Mouse (Mus musculus) natural killer cell, adult 2 months (primary cell): ENCODE results near the gene Cfap74.
"Not testable (repeated sequence)": the region's sequence is repeated elsewhere in the genome, so short reads cannot be mapped to it uniquely, and the experiment has no call there.

ENCODE experiments used
- DNase-seq, 2 experiments: peaks; one replicate each; pipeline ENCODE4 v3.0.0; 2022; ENCODE audit warnings: low spot score in 2 of 2

Gene Cfap74

GRCm38 (mm10) chr4:155469590-155470262, 60.7 kb downstream of the Cfap74 start:
- DNase-seq: no peak

DNA sequence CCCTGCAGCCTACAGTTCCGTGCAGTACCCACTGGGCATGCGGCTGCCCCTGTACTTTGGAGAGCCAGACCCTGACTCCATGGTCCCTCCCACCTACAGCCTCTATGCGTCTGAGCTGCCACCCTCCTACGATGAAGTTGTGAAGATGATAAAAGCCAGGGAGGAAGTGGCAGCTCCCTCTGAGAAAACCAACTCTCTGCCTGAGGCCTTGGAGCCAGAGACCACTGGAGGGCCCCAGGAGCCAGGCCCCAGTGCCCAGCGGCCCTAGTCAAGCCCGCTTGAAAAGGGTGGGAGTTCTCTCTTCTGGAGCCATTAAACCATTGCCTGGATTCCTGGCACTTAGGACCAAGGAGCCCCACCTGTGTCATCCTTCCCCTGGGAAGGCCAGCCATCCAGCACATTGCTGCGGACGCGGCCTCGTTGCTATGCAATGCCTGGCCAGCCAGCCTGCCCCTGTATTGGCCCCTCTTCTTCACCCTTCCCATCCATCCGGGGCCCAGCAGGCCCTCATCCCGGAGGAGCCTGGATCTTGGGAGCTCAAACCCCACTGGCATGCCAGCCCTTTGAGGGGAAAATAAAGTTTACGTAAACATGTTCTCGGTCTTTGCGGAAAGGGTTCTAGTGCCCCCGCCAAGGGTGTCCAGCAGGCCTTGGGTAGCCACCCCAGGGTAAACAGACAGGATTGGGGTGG, 61.4 kb downstream of the Cfap74 start:
- no peak for DNase-seq

DNA sequence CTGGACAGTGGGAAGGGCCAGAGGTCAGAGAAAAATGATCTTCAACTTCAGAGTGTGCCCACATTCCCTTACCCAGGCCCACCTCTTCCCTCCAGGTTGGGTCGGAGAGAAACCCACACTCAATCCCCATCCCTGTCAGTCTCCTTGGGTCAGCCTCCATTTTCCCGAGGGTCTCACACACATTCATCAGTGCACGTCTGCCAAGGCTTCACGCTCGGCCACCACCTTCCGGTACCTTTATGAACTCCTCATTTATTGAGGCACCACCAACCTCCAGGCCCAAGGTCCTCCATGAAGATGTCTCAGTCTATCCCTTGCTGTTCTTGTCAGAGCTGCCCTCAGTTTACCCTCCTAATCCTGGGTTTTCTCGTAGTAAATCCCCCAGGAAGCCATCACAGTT, 62.0 kb downstream of the Cfap74 start:
- DNase-seq: no peak

GRCm38 (mm10) chr4:155471406-155471805, 62.4 kb downstream of the Cfap74 start:
- DNase-seq: no peak

DNA sequence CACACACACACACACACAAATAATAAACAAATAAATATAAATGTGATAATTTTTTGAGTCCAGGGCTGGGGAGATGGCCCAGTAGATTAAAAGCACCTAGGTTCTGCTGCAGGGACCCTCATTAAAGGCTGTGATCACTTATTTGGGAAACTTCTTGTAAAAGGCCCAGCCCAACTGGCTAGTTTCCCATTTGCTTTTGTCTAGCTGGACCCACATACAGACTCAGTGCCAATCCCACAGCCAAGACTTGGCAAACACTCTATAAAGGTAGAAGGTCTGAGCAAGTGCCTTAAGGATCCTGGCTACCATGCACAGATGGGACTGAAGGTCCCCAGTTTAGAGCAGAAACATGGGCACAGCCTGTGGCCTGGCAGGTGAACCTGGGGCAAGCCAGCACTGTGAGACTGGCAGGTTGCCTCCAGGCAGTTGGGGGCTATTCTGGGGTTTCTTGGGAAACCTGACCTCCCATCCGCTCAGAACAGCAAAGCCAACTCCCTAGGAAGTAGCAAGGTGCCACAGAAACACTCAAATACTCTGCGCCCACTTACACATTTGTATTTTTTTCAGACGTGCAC, 63.8 kb downstream of the Cfap74 start:
- no peak for DNase-seq

- no peak for DNase-seq
These were observed 64.3 kb downstream of the Cfap74 start for GRCm38 (mm10) chr4:155473319-155473718.

DNA sequence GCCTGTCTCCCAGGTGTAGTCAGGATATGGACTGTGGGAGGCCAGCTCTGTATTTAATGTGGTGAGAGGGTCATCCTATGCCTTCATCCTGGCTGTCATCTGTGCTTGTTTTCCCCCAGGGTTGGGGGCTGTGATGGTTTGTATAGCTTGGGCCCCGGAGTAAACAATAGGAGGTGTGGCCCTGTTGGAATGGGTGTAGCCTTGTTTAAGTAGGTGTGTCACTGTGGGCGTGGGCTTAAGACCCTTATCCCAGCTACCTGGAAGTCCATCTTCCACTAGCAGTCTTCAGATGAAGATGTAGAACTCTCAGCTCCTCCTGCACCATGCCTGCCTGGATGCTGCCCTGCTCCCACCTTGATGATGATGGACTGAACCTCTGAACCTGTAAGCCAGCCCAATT, 64.8 kb downstream of the Cfap74 start:
- DNase-seq: not testable (repeated sequence)

GRCm38 (mm10) chr4:155481381-155482124, 72.6 kb downstream of the Cfap74 start:
- DNase-seq: peak; percentile 77 to 84

DNA sequence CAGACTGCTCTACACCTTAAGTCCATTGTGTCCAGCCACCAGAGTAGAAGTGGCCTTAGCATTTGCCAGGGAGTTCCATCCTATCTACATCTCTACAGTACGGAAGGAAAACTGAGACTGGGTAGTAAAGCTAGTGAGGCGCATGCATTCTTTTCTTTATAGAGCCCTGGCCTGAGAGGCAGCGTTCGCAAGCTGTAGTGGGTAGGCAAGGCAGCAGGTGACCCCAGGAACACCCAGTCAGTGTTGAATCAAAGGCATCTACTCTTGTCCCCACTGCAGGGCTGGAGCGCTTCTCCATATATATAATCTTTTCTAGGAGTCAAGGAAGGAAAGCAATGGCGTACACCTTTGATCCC, 73.1 kb downstream of the Cfap74 start:
- no peak for DNase-seq

GRCm38 (mm10) chr4:155482733-155483540, 73.9 kb downstream of the Cfap74 start:
- no peak for DNase-seq

DNA sequence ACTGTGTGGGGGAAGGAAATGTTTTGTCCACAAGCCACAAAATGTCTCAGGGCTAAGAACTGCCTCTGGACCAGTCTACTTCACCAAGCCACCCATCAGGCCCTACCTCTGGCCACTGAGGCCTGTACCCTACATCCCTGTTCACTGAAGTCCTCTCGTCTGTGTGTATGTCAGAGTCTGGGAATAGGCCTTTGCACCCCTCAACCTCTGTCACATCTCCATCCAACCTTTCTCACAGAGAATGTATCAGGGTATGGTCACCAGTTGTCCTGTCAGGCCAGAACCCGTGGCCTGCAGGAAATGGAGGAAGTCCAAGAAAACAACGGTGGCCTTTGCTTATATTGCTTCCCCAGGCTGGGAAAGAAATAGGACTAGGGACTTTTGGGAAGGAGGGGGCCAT, 76.5 kb downstream of the Cfap74 start:
- no peak for DNase-seq

DNA sequence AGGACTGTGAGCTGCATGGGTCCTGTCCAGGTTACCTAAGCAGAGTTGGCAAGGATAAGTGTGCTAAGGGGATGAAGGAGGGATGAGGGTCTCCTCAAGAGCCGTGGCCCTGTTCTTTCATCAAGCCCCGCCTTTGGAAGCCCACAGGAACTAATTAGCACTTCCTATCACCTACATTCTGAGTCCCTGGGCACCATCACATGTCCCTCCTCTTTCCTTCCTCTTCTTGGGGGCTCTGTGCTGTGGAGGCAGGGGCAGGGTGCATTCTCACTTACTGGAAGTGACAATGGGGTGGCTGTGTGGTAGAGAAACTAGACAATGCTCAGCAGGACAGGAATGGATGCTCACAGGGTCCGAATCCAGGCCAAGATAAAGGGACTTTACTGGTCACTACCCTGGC, 78.8 kb downstream of the Cfap74 start:
- DNase-seq: no peak

DNA sequence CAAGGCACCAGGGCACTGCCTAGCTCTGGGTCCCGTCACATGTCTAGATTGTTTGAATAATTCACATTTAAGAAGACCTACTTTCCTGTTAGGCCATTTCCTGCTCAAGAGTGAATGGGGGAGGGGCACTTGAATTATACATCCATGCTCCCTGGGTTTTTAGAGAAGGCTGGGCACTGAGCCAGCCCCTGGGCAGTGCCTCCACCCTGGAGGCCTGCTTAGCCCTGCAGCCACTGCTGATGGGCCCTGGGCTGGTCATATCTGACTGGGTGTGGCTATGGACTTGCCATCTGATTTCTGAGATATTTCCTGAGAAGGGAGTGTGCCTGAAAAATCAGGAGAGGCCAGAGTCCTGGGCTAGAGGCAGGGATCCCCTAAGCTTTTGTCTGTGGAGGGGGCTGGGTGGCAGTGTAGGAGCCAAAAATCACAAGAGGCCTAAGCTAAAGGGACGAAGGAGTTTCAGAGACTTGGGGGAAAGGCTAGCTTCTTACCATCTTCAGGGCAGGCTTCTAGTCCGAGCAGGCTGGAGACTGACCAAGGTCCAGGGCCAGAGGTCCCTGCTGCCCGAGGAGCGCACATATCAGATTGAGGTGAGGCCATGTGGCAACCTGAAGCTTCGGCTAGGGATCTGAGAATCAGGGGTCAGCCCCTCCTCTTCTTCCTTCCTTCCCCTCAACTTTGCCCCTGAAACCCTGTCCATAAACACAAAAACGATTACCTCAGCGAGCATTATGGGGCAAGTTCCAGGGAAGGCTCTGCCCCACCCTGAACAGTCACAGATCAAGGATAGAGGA, 79.4 kb downstream of the Cfap74 start:
- DNase-seq: no peak

DNA sequence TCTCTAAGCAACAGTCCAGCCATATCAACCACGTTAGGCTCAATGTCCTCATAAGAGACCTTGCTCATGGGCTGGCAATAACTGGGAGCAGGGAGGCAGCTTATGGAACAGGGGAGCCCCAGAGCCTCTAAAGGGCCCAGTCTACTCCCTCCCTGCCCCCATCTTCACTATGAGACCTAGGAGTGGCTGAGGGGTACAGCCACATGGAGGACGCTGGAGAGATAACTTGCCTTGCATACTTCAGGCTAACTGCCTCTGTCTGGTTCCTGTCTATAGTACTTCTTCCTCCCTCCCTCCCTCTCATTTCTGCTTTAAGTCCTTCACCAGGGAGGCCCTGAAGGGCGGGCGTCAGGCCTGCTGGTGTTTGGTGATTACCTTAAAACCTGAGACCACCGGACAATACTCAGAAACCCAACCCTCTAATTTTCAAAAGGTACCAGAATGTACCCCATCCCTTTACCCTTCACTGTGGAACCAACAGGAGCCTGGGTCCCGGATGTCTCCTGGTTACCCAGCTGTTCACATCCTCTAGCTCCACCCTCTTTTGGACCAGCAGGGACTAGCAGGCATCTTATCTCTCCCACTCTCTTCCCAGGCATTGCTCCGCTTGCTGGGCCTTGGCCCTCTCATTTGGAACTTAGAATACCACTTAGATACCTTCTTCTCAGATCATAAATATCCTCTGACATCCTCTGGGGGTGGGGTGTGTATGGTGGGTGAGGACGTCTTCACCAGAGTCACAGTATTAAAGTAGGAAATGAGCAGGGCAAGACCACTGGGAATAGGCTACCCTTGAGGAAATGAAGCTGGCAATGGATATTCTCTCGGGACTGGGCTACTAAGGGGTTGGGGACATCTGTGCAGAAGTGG, 80.3 kb downstream of the Cfap74 start:
- DNase-seq: no peak

DNA sequence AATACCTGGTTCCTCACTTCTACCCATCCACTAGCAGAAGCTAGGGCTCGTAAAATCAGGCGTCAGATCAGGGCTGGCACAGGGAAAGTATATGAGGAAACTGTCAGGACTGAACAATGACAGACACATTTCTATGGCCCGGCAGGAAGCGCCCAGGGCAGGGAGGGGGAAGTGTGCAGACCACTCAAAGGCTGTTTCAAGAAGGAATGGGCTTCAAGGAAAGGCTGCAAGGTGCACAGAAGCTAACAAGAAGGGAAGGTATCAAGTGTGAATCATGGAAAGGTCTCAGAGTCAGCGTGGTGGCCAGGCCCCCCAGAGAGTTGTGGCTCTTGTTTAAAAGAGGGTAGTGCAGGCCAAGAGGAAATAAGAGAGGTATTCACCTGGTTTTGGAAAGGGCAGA, 81.5 kb downstream of the Cfap74 start:
- DNase-seq: no peak

DNA sequence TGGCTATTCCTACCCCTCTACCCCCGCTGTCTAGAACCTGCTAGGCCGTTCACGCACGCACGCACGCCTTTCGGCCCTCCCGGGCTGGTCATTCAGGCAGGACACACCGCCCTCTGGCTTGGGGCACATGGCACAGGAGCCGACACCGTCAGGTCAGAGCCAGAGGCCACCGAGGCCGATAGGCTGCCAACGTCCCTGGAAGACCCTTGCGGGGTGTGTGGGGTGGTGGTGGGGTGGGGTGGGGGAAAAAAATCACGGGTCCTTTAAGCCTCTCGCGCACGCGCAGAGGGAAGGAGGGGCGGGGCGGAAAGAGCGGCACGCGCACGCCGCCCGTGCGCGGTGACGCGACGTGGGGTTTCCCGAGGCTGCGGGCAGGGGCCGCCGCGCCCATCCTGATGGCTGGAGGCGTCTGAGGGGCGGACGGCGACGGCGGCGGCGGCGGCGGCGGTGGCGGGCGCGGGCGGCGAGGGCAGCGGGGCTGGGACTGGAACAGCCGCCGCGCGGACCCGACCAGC, 82.1 kb downstream of the Cfap74 start, which contains the start of gene Gnb1:
Gene Gnb1 (plus strand): TSS at position 372 of the 515 bp plus-strand sequence.
- peak; percentile 92 to 95 for DNase-seq

GRCm38 (mm10) chr4:155491529-155492130, 82.6 kb downstream of the Cfap74 start:
- DNase-seq: peak; percentile 14 to 28

GRCm38 (mm10) chr4:155492131-155492633, 83.2 kb downstream of the Cfap74 start:
- peak; percentile 39 to 40 for DNase-seq

GRCm38 (mm10) chr4:155494891-155495290, 85.9 kb downstream of the Cfap74 start:
- no peak for DNase-seq
